7 mouse cellular contexts compared by ENCODE assay signal in genomic region chr11:51999611-52000289, GRCm38 (mm10). TPM values are rescaled to one million over a fixed set of nuclear protein-coding genes. Genes with fewer than 3 reads are reported as not detected.
DNase-seq lines count a peak whose midpoint lies in the region; ATAC-seq lines count a peak whose summit lies in the region.

No protein-coding gene starts in this region.

- 0 out of 2 replicates have a peak, but pooled peaks cover 3% of the 10 kb centered on the region for H3K4me1 ChIP-seq in hindbrain, embryonic 11.5 days (replicated peaks; ENCODE audit: control insufficient read depth, insufficient read depth, low read length)

- 0 out of 2 replicates have a peak, but pooled peaks cover 12% of the 10 kb centered on the region for H3K36me3 ChIP-seq in hindbrain, embryonic 11.5 days (ENCODE audit: control insufficient read depth, insufficient read depth, low read length)

- peak; percentile 86 for DNase-seq in ZHBTc4 (ENCODE audit: low read depth, low spot score)
- DNase-seq in cerebellum, adult 9-11 months: peak; percentile 82
- peak; percentile 60 for DNase-seq in hindbrain, embryonic 11.5 days (ENCODE audit: low spot score)
- DNase-seq in left cerebral cortex, postnatal 25 days (ENCODE audit: low spot score in 2 of 2): peak; percentile 20 to 24
- peak; percentile 58 for DNase-seq in spleen, adult 12 weeks (ENCODE audit: low spot score)

- WGBS in hindbrain, embryonic 11.5 days: under 1% methylated on average over 29 of the region's 29 CpGs

- ATAC-seq in frontal cortex, adult (ENCODE audit: low TSS enrichment): peak; percentile 13; the same call in 1 of the 2 replicates
- peak; percentile 32 for ATAC-seq in hindbrain, embryonic 11.5 days (ENCODE audit: low FRiP score)
- ATAC-seq in megakaryocyte progenitor cell, adult 5-6 weeks (replicated peaks; ENCODE audit: poor library complexity): peak; percentile 0

- no peaks in the 10 kb centered on the region for H3K9me3 ChIP-seq in hindbrain, embryonic 11.5 days (ENCODE audit: control insufficient read depth, low read length)

- peak overlapping the region; percentile 96 for H3K9ac ChIP-seq in hindbrain, embryonic 11.5 days (ENCODE audit: low read depth, low read length)

- H3K4me2 ChIP-seq in hindbrain, embryonic 11.5 days (replicated peaks; ENCODE audit: low read depth, low read length): peak overlapping the region; percentile 78

- intact Hi-C loops in left cerebral cortex, postnatal 25 days (cut with DNase I): loop anchor here (1.0 to 5.0 kb wide), 3 partner anchors 32 to 143 kb away; partner anchors contain the start of genes Cdkn2aipnl and Ppp2ca

- H3K27me3 ChIP-seq in hindbrain, embryonic 11.5 days (ENCODE audit: control insufficient read depth, insufficient read depth, low read length): no peaks in the 10 kb centered on the region

- H3K4me3 ChIP-seq in hindbrain, embryonic 11.5 days (ENCODE audit: low read depth, low read length): peak overlapping the region; percentile 99

- H3K27ac ChIP-seq in hindbrain, embryonic 11.5 days (ENCODE audit: low read depth, low read length): peak overlapping the region; percentile 93

RNA-seq across cellular contexts. Expression of gene Ube2b, which starts 0.8 kb away (rescaled TPM):
- 193 and 205 TPM in 2 replicates for polyA plus RNA-seq in hindbrain, embryonic 11.5 days (2014; fragmentation: Nextera tagmentation; extraction: Ambion mirVana)
- total RNA-seq in left cerebral cortex, postnatal 25 days (2021): 100 to 1,000 TPM; 191 to 200 TPM
- total RNA-seq in megakaryocyte progenitor cell, adult 5-6 weeks (2015): 84.4 and 88.0 TPM in 2 replicates
- 68.8 and 102 TPM in 2 replicates for total RNA-seq in megakaryocyte progenitor cell, adult 5-6 weeks (2017)

RNA-seq across cellular contexts. Expression of gene Cdkl3, which starts 4.3 kb away (rescaled TPM):
- 12.0 and 15.9 TPM in 2 replicates for polyA plus RNA-seq in hindbrain, embryonic 11.5 days (2014; fragmentation: Nextera tagmentation; extraction: Ambion mirVana)
- 10 to 100 TPM; 12.5 to 12.9 TPM for total RNA-seq in left cerebral cortex, postnatal 25 days (2021)
- 3.3 and 4.1 TPM in 2 replicates for total RNA-seq in megakaryocyte progenitor cell, adult 5-6 weeks (2015)
- total RNA-seq in megakaryocyte progenitor cell, adult 5-6 weeks (2017): 3.9 and 6.1 TPM in 2 replicates

RNA-seq across cellular contexts. Expression of gene Cdkn2aipnl, which starts 32.3 kb away (rescaled TPM):
- 111 and 134 TPM in 2 replicates for polyA plus RNA-seq in hindbrain, embryonic 11.5 days (2014; fragmentation: Nextera tagmentation; extraction: Ambion mirVana)
- total RNA-seq in left cerebral cortex, postnatal 25 days (2021): 10 to 100 TPM; 31.8 to 35.6 TPM
- 93.9 and 114 TPM in 2 replicates for total RNA-seq in megakaryocyte progenitor cell, adult 5-6 weeks (2015)
- 66.9 and 67.3 TPM in 2 replicates for total RNA-seq in megakaryocyte progenitor cell, adult 5-6 weeks (2017)

Comparison
In these comparisons a context has a peak if more than half of its experiments do, and no peak if none do; other contexts are left out.
1. Peak in every context shown above with its lines: DNase-seq, ATAC-seq, H3K4me3 ChIP-seq and H3K27ac ChIP-seq.
2. DNase-seq: peak in every context shown above with its lines; median percentile 86 in ZHBTc4; 82 in cerebellum, adult 9-11 months; 60 in hindbrain, embryonic 11.5 days; 58 in spleen, adult 12 weeks; 22 in left cerebral cortex, postnatal 25 days.